Mouse (Mus musculus) cerebellum, postnatal 4 days (tissue): Measurements from ENCODE around the gene Tsks.

Experiments
- DNase-seq, 2 experiments: peaks; one replicate each; pipeline ENCODE4 v3.0.0; 2022; ENCODE audit warnings: low spot score in 2 of 2, mixed read lengths in 1 of 2

Gene Tsks

GRCm38 (mm10) chr7:44942904-44943303 is at the start of gene Tsks:
Tsks (plus strand) TSS chr7:44943204.
- DNase-seq: no peak

- no peak for DNase-seq
Observed at GRCm38 (mm10) chr7:44894175-44894574, 48.8 kb upstream of the Tsks start.

- no peak for DNase-seq
Observed at GRCm38 (mm10) chr7:44895206-44895592, 47.8 kb upstream of the Tsks start.

GRCm38 (mm10) chr7:44895593-44896434 is 47.2 kb upstream of the Tsks start, which contains the start of gene Fuz:
Fuz (plus strand) TSS chr7:44896079.
- DNase-seq: peak; percentile 70 to 89

GRCm38 (mm10) chr7:44896499-44896898 is 46.5 kb upstream of the Tsks start:
- no peak for DNase-seq

- DNase-seq: no peak
Observed at GRCm38 (mm10) chr7:44898607-44899006, 44.4 kb upstream of the Tsks start.

- DNase-seq: no peak
Observed at GRCm38 (mm10) chr7:44900632-44901031, 42.4 kb upstream of the Tsks start.

GRCm38 (mm10) chr7:44901230-44901722 is 41.7 kb upstream of the Tsks start:
- DNase-seq: no peak

GRCm38 (mm10) chr7:44905430-44905829 is 37.6 kb upstream of the Tsks start:
- no peak for DNase-seq

GRCm38 (mm10) chr7:44908706-44909476 is 34.1 kb upstream of the Tsks start:
- no peak for DNase-seq

GRCm38 (mm10) chr7:44914396-44914795 is 28.6 kb upstream of the Tsks start:
- DNase-seq: no peak

GRCm38 (mm10) chr7:44915314-44915713 is 27.7 kb upstream of the Tsks start:
- DNase-seq: no peak

- no peak for DNase-seq
Observed at GRCm38 (mm10) chr7:44916191-44916590, 26.8 kb upstream of the Tsks start.

GRCm38 (mm10) chr7:44916881-44917280 is 26.1 kb upstream of the Tsks start:
- DNase-seq: no peak

- DNase-seq: no peak
Observed at GRCm38 (mm10) chr7:44918219-44918618, 24.8 kb upstream of the Tsks start.

- DNase-seq: no peak
Observed at GRCm38 (mm10) chr7:44919127-44919526, 23.9 kb upstream of the Tsks start.

GRCm38 (mm10) chr7:44922530-44922929 is 20.5 kb upstream of the Tsks start:
- no peak for DNase-seq

- DNase-seq: peak in 1 of 2 experiments; percentile 32
Observed at GRCm38 (mm10) chr7:44925468-44925867, 17.5 kb upstream of the Tsks start.

GRCm38 (mm10) chr7:44928570-44928969 is 14.4 kb upstream of the Tsks start:
- DNase-seq: no peak

- peak; percentile 97 to 99 for DNase-seq
Observed at GRCm38 (mm10) chr7:44929204-44930151, 13.5 kb upstream of the Tsks start, which contains the start of gene Ap2a1. Ap2a1 (minus strand) TSS chr7:44929496.

- DNase-seq: no peak
Observed at GRCm38 (mm10) chr7:44938680-44939079, 4.3 kb upstream of the Tsks start.
